Mouse (Mus musculus): ENCODE measurements at regions not wholly inside any gene's neighbourhood (a gene's known extent, or its start where the extent isn't known, plus 50 kb on each side); places are given as distances from the start of the nearest gene placed in this dataset.

GRCm38 (mm10) chr2:9464818-9465217 lies 416.2 kb upstream of the 4930412O13Rik start:
- TF ChIP-seq MXI1 (IDR thresholded peaks at IDR 0.05; ENCODE audit: low read depth, low read length) (no peak), TCF12 (IDR thresholded peaks at IDR 0.05; ENCODE audit: low read depth, low read length) (no peak), BHLHE40 (IDR thresholded peaks at IDR 0.05; ENCODE audit: borderline replicate concordance, low read depth, low read length) (no peak), POLR2A (IDR thresholded peaks at IDR 0.05; ENCODE audit: control insufficient read depth in 1 of 2, insufficient read depth in 1 of 2, low read depth in 1 of 2, low read length in 2 of 2, poor library complexity in 1 of 2) (no peak), USF2 (IDR thresholded peaks at IDR 0.05; ENCODE audit: borderline replicate concordance in 1 of 2, insufficient read depth in 1 of 2, low read depth in 1 of 2, low read length in 2 of 2) (no peak), CTCF (IDR thresholded peaks at IDR 0.05 in 2 of 3, conservative IDR thresholded peaks at IDR 0.05 in 1 of 3; ENCODE audit: control insufficient read depth in 1 of 3, insufficient read depth in 1 of 3, low read depth in 2 of 3, low read length in 3 of 3, poor library complexity in 1 of 3, severe bottlenecking in 1 of 3) (no peak), GATA1 (IDR thresholded peaks at IDR 0.05; ENCODE audit: low read depth, low read length) (no peak), EP300 (IDR thresholded peaks at IDR 0.05; ENCODE audit: low read depth in 1 of 2, low read length in 2 of 2) (no peak), ZNF384 (IDR thresholded peaks at IDR 0.05; ENCODE audit: low read depth, low read length) (no peak), ZC3H11A (IDR thresholded peaks at IDR 0.05; ENCODE audit: low read depth, low read length) (no peak), NRF1 (IDR thresholded peaks at IDR 0.05; ENCODE audit: insufficient read depth, low read depth, low read length, poor library complexity, severe bottlenecking) (no peak)
